Mouse (Mus musculus) heart, embryonic 15.5 days (tissue): Measurements from ENCODE around the gene Oprd1. TPM values are rescaled to one million over a fixed set of nuclear protein-coding genes. Genes with fewer than 3 reads are reported as not detected.

ENCODE experiments used
- ATAC-seq: fragments of 200-750 bp; cut with Nextera tagmentation; replicated peaks from 2 replicates; pipeline ENCODE4 v1.8.0; 2017; ENCODE audit warnings: low read depth, moderate TSS enrichment; ENCODE audit not compliant: insufficient number of reproducible peaks, insufficient read depth, low FRiP score
- H3K27ac ChIP-seq: fragments of 300-500 bp; sonication (generic); 2 replicates; pipeline ENCODE4 v1.5.1; 2015; ENCODE audit warnings: mild to moderate bottlenecking, inconsistent platforms
- H3K27me3 ChIP-seq: fragments of 300-500 bp; sonication (generic); 2 replicates; pipeline ENCODE4 v1.6.1; 2015; ENCODE audit warnings: inconsistent platforms
- H3K36me3 ChIP-seq: fragments of 300-500 bp; sonication (generic); 2 replicates; pipeline ENCODE4 v1.6.1; 2015; ENCODE audit warnings: mild to moderate bottlenecking, inconsistent platforms
- H3K4me1 ChIP-seq: fragments of 300-500 bp; sonication (generic); replicated peaks from 2 replicates; pipeline ENCODE4 v1.6.1; 2015; ENCODE audit warnings: inconsistent platforms
- H3K4me2 ChIP-seq: fragments of 300-500 bp; sonication (generic); 2 replicates; pipeline ENCODE4 v1.6.1; 2015; ENCODE audit warnings: inconsistent platforms, mild to moderate bottlenecking, moderate library complexity
- H3K4me3 ChIP-seq: fragments of 300-500 bp; sonication (generic); 2 replicates; pipeline ENCODE4 v1.5.1; 2015; ENCODE audit warnings: mild to moderate bottlenecking, inconsistent platforms
- H3K9ac ChIP-seq: fragments of 300-500 bp; sonication (generic); 2 replicates; pipeline ENCODE4 v1.6.1; 2015; ENCODE audit warnings: mild to moderate bottlenecking, inconsistent platforms
- H3K9me3 ChIP-seq: fragments of 300-500 bp; sonication (generic); replicated peaks from 2 replicates; pipeline ENCODE4 v1.6.1; 2016; ENCODE audit warnings: inconsistent platforms
- WGBS: fragments of 180-500 bp; shearing (Covaris S2); methylation state at CpG from one replicate; pipeline ENCODE4 v1.1.7; 2015; ENCODE audit warnings: mixed read lengths; 5-methylcytosine and 5-hydroxymethylcytosine counted together
- polyA plus RNA-seq: library from polyadenylated mRNA; unstranded; fragments of >200 nt; fragmentation: Nextera tagmentation; extraction: Ambion mirVana; gene quantifications from 2 replicates; pipeline ENCODE4 v1.2.1, GENCODE M21; 2015

Gene Oprd1
- polyA plus RNA-seq, 1 experiment from 2014 or later, result 0.71 TPM

DNA sequence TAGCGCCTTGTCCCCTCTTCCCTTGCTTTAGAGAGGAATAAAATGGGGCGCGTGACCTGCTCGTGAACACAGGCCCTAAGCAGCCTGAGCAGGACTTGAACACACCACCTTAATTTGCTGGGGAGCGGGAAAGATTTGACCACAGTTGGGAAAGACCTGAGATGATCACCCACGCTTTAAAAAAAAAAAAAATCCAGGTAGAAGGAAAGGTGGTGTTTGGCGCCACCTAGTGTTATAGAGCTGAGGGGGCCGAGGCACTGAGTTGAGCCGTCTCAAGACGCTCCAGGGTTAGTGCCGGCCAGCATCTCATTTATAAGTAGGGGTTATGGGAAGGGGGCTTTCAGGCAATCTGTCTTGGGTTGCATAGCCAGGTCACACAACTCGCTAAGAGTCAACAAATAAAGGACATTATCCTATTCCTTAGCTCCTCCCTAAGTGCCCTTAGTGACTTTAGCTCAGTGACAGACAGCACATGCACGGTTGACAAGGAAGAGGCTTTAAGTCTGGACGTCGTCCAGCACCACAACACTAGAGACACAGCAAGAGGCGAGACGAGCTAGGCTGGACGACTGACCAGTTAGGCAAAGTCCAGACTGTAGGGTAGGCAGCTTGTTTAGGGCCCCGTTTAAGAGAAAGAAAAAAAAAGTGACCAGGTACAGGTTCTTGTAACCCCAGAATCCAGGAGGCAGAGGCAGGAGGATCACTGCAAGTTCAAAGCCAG lies 64.6 kb downstream of the Oprd1 start:
- ATAC-seq, result no peak
- H3K9me3 ChIP-seq, result no peaks in the 10 kb centered on the region

DNA sequence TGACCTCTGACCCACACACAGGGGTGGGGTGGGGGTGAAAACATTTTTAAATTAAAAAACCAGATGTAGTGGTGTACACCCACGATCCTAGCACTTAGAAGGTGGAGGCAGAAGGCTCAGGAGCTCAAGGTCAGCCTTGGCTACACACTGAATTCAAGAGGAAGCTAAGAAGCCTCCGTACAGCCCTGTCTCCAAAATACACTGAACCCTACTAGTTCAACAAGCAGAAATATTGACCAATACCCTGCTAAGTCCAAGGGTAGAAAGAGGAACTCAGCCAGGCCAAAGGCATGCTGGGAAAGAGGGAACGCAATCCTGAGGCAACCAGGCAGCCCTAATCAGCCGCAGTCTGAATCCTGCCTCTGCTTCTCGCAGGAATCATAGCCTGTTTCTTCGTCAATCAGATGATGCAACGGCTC lies 66.0 kb downstream of the Oprd1 start:
- Histone ChIP-seq H3K27ac (peak overlapping the region; percentile 93; the same call in 1 of the 2 replicates), H3K27me3 (no peaks in the 10 kb centered on the region), H3K4me3 (no peak overlapping the region), H3K9ac (no peak overlapping the region), H3K4me2 (no peak overlapping the region), H3K36me3 (no peaks in the 10 kb centered on the region), H3K9me3 (no peaks in the 10 kb centered on the region), H3K4me1 (peaks cover 50% of the 10 kb centered on the region)
- WGBS, result 60% methylated on average over 7 of the region's 7 CpGs
- no peak for ATAC-seq

More for the DNA sequence above, 64.6 kb downstream of the Oprd1 start:
- Histone ChIP-seq H3K36me3 (no peaks in the 10 kb centered on the region), H3K4me1 (peaks cover 42% of the 10 kb centered on the region), H3K9ac (no peak overlapping the region), H3K4me3 (no peak overlapping the region), H3K4me2 (peak overlapping the region; percentile 31; the same call in 1 of the 2 replicates), H3K27me3 (no peaks in the 10 kb centered on the region), H3K27ac (no peak overlapping the region)
- WGBS, result 8% methylated on average over 19 of the region's 19 CpGs

DNA sequence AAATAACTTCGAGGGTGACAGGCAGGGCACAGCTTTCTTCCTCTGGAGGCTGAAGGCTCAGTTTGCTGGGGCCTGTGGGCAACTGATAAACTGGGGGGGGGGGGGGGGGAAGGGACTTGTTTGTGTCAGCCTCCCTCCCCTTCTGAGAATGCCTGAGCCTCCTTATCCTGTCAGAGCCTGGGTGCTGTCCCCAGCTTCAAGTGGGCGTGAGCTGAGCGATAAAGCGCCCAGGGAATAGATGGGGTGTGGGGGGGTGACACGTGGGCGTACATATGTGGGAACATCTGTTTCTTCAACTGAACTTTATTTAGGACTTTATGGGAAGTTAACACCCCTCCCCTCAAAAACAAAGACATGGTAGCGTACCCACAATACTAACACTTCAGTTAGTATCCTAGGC lies 66.8 kb downstream of the Oprd1 start:
- peak overlapping the region; percentile 84 for H3K4me2 ChIP-seq
- 39% methylated on average over 7 of the region's 7 CpGs for WGBS
- H3K9ac ChIP-seq, result peak overlapping the region; percentile 23; the same call in 1 of the 2 replicates
- peaks cover 59% of the 10 kb centered on the region for H3K4me1 ChIP-seq
- no peaks in the 10 kb centered on the region for H3K27me3 ChIP-seq
- peak overlapping the region; percentile 93 for H3K27ac ChIP-seq
- H3K9me3 ChIP-seq, result no peaks in the 10 kb centered on the region
- ATAC-seq, result no peak
- H3K4me3 ChIP-seq, result peak overlapping the region; percentile 25; the same call in 1 of the 2 replicates
- no peaks in the 10 kb centered on the region for H3K36me3 ChIP-seq

GRCm38 (mm10) chr4:132076480-132077405 lies 67.5 kb downstream of the Oprd1 start:
- 17% methylated on average over 20 of the region's 20 CpGs for WGBS
- no peaks in the 10 kb centered on the region for H3K27me3 ChIP-seq
- H3K27ac ChIP-seq, result peak overlapping the region; percentile 93
- H3K4me2 ChIP-seq, result peak overlapping the region; percentile 84
- peaks cover 61% of the 10 kb centered on the region for H3K4me1 ChIP-seq
- H3K36me3 ChIP-seq, result no peaks in the 10 kb centered on the region
- peak; percentile 38 for ATAC-seq
- H3K9me3 ChIP-seq, result no peaks in the 10 kb centered on the region
- peak overlapping the region; percentile 23; the same call in 1 of the 2 replicates for H3K9ac ChIP-seq
- H3K4me3 ChIP-seq, result peak overlapping the region; percentile 25

DNA sequence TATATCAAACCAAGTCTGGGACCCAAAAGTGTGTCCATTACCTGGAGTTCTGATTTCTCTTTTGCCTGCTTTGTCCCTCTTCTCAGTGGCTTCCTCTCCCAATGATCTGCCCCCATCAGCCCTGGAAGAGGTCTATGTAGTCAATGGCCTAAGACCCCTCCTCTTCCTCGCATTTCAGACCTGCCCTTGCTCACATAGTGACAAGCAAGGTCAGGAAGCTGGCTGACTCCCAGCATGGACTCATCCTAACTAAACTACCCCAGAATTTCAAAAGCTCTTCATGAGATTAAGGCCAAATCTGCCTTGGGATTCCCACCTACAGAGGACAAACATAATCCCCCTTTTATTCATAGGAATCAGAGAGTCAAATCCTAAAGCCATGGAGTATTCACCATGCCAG lies 68.5 kb downstream of the Oprd1 start:
- Histone ChIP-seq H3K4me1 (peaks cover 61% of the 10 kb centered on the region), H3K9me3 (no peaks in the 10 kb centered on the region), H3K27me3 (no peaks in the 10 kb centered on the region), H3K9ac (no peak overlapping the region), H3K4me3 (peak overlapping the region; percentile 88; the same call in 1 of the 2 replicates), H3K36me3 (no peaks in the 10 kb centered on the region), H3K4me2 (peak overlapping the region; percentile 84), H3K27ac (peak overlapping the region; percentile 93)
- no peak for ATAC-seq
- 45% methylated on average over 1 of the region's 1 CpGs for WGBS

- peaks cover 61% of the 10 kb centered on the region for H3K4me1 ChIP-seq
- peak; percentile 92 for ATAC-seq
- no peaks in the 10 kb centered on the region for H3K27me3 ChIP-seq
- H3K36me3 ChIP-seq, result no peaks in the 10 kb centered on the region
- 2% methylated on average over 47 of the region's 47 CpGs for WGBS
- H3K4me2 ChIP-seq, result peak within 1 kb of the TSS; percentile 84
- H3K9ac ChIP-seq, result peak within 1 kb of the TSS; percentile 84
- no peaks in the 10 kb centered on the region for H3K9me3 ChIP-seq
- H3K4me3 ChIP-seq, result peak within 1 kb of the TSS; percentile 88
- H3K27ac ChIP-seq, result peak within 1 kb of the TSS; percentile 93
Observed at GRCm38 (mm10) chr4:132074933-132075769, 69.1 kb downstream of the Oprd1 start, which contains the start of gene Epb41. TSS of gene Epb41 (minus strand) at chr4:132075321.

GRCm38 (mm10) chr4:132074077-132074932 lies 70.0 kb downstream of the Oprd1 start, which contains the start of gene Gm10300:
TSS of gene Gm10300 (plus strand) at chr4:132074697.
- no peaks in the 10 kb centered on the region for H3K27me3 ChIP-seq
- WGBS, result under 1% methylated on average over 42 of the region's 42 CpGs
- peak within 1 kb of the TSS; percentile 88 for H3K4me3 ChIP-seq
- peak; percentile 20; the same call in 1 of the 2 replicates for ATAC-seq
- H3K4me2 ChIP-seq, result peak within 1 kb of the TSS; percentile 84
- H3K9me3 ChIP-seq, result no peaks in the 10 kb centered on the region
- H3K9ac ChIP-seq, result peak within 1 kb of the TSS; percentile 84
- H3K27ac ChIP-seq, result peak within 1 kb of the TSS; percentile 93
- peaks cover 54% of the 10 kb centered on the region for H3K4me1 ChIP-seq
- H3K36me3 ChIP-seq, result no peaks in the 10 kb centered on the region

DNA sequence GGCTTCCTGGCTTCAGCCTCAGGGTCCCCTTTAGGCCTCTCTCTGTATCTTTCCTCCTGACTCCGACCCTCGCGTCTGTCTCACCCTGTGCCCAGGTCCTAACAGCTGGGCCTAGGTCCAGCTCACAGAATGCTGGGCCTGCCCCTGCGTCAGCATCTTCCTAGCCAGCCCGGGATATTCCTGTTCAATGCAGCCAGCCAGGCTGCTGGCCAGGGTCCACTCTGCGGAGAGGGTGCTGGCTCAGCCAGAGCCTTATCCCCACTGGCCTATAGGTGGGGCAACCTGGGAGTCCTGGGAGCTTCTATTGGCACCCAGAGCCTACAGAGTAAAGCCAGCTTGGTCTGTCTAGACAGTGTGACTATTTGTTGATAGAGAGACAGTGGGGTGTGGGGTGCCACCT lies 71.3 kb downstream of the Oprd1 start:
- Histone ChIP-seq H3K4me1 (peaks cover 49% of the 10 kb centered on the region), H3K4me3 (no peak overlapping the region), H3K27ac (no peak overlapping the region), H3K9ac (no peak overlapping the region), H3K36me3 (no peaks in the 10 kb centered on the region), H3K9me3 (no peaks in the 10 kb centered on the region), H3K27me3 (no peaks in the 10 kb centered on the region), H3K4me2 (peak overlapping the region; percentile 84)
- 72% methylated on average over 6 of the region's 6 CpGs for WGBS
- ATAC-seq, result no peak

DNA sequence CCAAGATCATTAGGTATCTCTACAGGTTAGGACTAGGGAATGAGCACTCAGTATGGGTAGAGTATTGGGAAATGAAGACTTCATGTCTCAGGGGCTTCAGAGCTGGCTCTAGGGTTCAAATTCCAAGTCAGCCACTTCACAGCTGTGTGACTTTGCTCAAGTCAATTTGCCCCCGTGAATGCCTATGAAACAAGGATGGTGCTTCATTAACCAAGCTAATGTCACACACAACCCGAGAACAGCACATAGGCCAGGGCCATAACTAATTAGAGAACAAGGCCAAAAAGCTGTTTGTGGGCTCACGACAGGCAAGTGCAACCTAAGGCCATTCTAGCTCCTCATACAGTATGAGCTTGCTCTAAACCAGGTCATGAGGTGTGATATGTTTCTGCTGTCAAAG lies 72.1 kb downstream of the Oprd1 start:
- H3K4me2 ChIP-seq, result no peak overlapping the region
- peaks cover 45% of the 10 kb centered on the region for H3K4me1 ChIP-seq
- H3K9ac ChIP-seq, result no peak overlapping the region
- no peaks in the 10 kb centered on the region for H3K36me3 ChIP-seq
- H3K27ac ChIP-seq, result no peak overlapping the region
- no peak for ATAC-seq
- H3K27me3 ChIP-seq, result no peaks in the 10 kb centered on the region
- H3K9me3 ChIP-seq, result no peaks in the 10 kb centered on the region
- WGBS, result 85% methylated on average over 3 of the region's 3 CpGs
- no peak overlapping the region for H3K4me3 ChIP-seq

- Histone ChIP-seq H3K9ac (no peak overlapping the region), H3K27ac (no peak overlapping the region), H3K27me3 (no peaks in the 10 kb centered on the region), H3K4me3 (no peak overlapping the region), H3K4me1 (peaks cover 45% of the 10 kb centered on the region), H3K36me3 (no peaks in the 10 kb centered on the region), H3K4me2 (no peak overlapping the region), H3K9me3 (no peaks in the 10 kb centered on the region)
- WGBS, result 85% methylated on average over 2 of the region's 2 CpGs
- ATAC-seq, result no peak
Observed at GRCm38 (mm10) chr4:132071674-132072073, 72.6 kb downstream of the Oprd1 start.
